Mouse (Mus musculus): ENCODE measurements around the gene Actr1b.
A peak's percentile ranks its signal among the peaks of the same experiment; 100 is the strongest.
"Not testable (repeated sequence)": the region's sequence is repeated elsewhere in the genome, so short reads cannot be mapped to it uniquely, and the experiment has no call there.

The Actr1b gene

DNA sequence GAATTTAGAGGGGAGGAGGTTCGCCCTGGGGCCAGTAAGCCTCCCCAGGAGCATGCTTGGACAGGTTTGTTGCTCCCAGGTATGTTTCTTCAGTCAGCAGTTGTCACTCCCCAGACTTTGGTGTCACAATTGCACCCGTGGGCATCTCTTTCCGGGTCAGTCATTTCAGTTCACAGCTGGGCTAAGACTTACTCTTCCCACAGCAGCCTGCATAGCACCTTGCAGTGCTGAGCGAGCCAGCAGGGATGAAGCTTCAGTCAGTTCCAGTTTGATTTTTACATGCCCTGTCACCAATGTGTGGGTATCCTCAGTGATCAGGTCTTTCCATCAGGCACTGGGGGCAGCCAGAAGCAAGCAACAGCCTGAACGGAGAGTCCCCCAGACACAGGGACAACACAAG is 17.2 kb downstream of the Actr1b start:
- no peak for DNase-seq (ENCODE audit: low spot score in 2 of 2)

DNA sequence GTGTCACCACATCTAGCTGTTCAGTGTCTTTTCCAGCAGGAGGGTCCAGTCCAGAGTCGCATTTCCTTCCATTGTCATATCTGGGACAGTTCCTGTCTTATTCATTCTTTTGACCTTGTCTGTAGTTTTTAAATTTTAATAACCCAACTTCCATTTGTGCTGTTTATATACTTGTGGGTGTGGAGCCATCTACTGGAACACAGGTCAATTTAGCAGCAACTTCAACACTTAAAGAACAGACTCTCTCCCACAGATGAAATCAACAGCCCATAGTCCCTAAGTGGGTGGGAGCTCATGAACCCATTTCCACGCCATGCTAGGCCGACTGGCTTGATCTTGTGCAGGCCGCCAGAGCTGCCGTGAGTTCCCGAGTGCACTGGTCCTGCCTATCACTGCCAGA is 17.8 kb downstream of the Actr1b start:
- DNase-seq (ENCODE audit: low spot score in 2 of 2), result no peak

- DNase-seq (ENCODE audit: low spot score in 2 of 2), result no peak
These were observed 19.4 kb downstream of the Actr1b start for GRCm38 (mm10) chr1:36694871-36695270.

DNA sequence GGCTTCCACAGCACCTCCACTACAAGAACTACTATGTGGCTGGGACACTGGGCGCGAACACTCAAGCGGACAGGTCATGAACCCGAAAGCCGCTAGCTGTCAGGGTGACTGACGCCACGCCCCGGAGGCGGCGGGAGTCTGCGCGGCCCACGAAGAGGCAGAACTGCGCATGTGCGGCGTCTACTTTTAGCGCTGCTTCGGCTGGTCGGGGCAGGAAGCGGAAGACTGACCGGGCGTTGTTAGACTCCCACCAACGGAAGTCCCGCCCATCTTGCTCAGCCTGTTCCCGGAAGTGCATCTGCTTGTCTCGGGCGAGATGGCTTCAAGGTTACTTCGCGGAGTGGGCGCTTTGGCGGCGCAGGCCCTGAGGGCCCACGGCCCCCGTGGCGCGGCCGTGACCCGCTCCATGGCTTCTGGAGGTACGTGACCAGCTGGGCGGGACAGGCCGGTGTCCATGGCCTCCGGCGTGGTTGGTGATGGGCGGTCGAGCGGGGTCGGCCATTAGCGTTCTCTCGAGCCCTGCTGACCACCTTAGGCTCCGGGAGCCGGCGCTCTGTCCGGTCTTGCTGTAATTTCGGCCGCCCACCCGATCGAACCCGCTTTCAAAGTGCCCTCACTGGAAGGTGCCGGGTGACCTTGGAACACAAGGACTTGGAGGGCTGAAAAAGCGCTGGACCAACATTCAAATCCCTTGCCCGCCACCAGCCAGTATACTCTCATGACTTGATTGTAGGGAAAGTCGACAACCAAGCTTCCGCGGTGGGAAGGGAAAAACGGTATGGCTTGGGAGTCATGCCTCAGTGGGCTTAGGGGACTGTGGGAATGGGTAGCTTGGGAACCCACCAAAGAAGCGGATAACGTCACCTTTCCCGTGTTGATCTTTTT is 22.7 kb downstream of the Actr1b start, which contains the start of gene Cox5b:
Gene Cox5b (plus strand): TSS at position 179 of the 885 bp plus-strand sequence.
- peak; percentile 96 to 98 for DNase-seq (ENCODE audit: low spot score in 2 of 2)

- no peak for DNase-seq (ENCODE audit: low spot score in 2 of 2)
These were observed 23.5 kb downstream of the Actr1b start for GRCm38 (mm10) chr1:36690671-36691235.

DNA sequence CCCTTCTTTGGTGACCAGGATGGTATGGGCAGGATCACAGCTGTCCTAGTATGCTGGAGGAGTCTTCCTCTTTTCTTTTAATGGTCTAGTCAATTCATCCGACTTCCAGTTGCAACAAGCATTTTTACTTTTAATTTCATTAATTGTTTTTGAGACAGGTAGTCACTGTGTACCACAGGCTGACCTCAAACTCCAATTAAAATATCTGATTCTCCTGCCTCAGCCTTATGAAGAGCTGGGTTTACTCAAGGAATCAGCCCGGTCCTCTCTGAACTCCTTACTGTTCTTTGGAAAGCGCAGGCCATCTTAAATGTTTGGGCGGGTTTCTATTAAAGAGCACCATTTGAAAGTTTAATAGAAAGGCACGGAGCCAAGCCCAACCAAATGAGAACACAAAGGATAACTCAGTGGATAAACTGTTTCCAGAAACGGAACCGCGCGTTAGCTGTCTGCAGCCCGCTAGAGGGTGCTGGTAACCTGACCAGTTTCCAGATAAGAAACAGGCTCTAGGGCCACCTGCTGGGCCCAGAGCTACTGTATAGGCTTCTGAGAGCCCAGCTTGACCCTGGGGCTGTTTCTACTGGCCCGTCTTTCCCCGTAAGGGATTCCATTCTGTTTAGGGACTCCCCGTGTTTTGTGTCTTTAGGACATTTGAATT is 30.3 kb downstream of the Actr1b start:
- peak; percentile 61 to 82 for DNase-seq (ENCODE audit: low spot score in 2 of 2)

DNA sequence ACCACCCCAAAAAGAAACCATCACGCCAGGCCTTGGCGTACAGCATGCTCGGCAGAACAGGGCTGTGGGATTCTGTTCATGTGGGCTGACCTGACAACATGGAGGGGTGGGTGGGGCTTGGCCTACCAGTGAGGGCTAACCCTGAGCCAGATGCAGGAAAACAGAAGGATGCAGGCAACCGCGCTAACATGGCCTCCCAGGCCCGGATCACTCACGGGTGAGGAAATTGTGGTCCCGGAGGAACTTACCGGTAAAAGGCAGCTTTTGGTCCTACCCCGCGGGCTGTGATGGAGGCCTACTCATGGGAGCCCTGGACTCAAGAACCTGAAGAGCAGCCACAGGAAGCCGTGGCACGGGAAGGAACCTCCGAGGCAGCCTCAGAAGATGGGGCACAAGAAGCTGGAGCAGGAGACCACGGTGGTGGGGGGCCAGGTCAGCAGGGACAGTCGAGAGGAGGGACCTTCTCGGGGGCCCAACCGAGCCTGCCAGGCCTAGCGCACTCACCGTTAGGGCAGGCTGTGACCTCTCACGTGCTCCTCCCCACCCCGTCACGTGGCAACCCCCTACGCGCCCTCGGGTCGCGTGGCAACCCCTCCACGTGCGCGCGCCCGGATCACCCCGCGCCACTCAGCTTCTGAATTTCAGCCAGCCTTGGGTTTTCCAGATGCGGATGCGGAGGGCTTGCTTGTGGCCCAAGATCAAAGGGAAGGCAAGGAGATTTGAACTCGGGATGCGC is 31.4 kb downstream of the Actr1b start, which contains the start of gene Fam178b:
Gene Fam178b (minus strand): TSS at position 564 of the 736 bp plus-strand sequence.
- DNase-seq (ENCODE audit: low spot score in 2 of 2), result no peak

DNA sequence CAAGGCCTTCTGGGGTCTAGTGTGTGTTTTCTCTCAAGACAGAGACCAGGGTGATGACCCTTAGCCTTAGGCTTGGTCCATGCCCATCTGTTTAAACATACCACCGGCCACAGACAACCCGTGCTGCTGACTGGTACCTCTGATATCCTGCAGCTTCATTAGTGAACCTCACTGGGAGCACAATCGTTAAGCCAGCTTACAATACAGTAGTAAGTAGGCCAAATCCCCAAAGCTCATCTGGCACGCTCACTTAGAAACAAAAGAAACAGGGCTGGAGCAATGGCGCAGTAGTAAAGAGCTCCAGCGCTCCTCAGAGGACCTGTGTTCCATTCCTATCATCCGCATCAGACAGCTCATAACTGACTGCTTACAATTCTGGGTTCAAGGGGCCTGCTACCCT is 33.3 kb downstream of the Actr1b start:
- DNase-seq (ENCODE audit: low spot score in 2 of 2), result no peak

DNA sequence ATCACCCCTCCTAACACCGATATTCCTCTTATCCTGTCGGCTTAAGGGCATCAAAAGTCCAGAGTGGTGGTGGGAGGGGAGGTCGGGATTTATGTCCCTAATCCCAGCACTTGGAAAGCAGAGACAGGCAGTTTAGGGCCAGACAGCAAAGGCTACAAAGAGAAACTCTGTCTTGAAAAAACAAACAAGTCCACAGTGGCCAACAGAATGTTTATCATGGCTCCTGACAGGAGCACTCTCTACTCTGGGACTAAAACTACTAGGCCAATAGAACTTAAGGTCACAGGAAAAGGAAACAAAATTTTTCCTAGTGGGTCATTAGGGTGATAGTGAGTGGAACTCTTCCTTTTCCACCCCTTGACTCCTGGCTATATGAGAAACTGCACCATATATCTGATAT is 39.3 kb downstream of the Actr1b start:
- DNase-seq (ENCODE audit: low spot score in 2 of 2), result no peak

DNA sequence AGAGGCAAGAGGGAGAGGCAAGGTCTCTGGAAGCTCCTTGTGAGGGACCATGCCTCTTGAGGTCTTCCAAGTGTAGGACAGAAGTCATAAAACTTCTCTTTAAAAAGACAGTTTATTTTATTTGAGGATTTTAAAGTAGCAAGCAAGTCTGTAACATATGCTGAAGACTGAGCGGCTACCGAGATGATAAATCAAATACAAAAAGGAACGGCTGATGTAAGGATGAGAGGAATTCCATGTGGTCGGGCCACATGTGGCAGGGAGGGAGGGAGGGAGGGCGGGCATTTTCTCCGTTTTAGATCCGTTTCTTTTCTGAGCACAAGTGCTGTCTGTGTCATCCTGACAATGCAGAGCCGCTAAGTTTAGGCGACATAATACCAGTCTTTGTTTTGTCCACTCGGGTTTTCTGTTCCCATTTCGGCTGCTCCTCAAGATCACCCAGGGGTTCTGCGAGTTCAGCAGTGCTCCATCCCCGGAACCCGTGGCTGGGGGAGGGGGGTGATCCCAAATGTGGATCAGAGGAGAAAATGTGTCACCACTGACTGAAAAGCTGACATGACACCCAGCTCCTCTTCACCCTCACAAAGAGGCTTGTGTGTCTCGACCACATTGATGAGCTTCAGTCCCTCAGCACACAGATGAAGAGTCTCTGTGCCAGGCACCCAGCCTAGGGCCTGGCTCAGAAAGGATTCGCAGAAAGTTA is 41.4 kb downstream of the Actr1b start:
- DNase-seq (ENCODE audit: low spot score in 2 of 2), result no peak

DNA sequence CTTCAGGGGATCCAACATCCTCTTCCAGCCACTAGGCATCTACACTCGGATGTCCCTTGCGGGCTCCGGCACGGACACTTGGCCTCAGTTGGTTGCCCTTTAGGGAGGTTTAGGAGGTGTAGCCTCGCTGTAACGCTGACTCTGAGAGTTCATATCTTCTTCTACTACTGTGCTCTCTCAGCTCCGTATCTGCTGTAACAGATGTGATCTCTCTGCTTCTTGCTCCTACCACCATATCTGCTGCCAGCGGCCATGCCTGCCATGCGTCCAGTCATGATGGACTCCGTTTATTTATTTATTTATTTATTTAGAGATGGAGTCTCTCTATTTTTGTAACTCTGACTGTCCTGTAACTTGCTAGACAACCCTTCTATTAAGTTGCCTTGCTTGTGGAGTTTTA is 43.0 kb downstream of the Actr1b start:
- DNase-seq (ENCODE audit: low spot score in 2 of 2), result no peak

- DNase-seq (ENCODE audit: low spot score in 2 of 2), result no peak
These were observed 44.0 kb downstream of the Actr1b start for GRCm38 (mm10) chr1:36670256-36670655.

DNA sequence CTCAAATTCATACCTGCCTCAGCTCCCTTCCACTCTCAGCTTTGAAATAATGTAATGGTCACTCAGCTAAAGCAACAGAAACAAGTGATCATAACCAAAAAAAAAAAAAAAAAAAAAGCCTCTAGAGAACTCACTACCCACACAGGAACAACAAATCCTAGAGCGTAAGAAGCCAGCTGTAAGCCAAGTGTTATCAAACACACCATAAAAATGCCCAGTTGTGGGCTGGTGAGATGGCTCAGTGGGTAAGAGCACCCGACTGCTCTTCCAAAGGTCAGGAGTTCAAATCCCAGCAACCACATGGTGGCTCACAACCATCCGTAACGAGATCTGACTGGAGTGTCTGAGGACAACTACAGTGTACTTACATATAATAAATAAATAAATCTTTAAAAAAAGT is 46.2 kb downstream of the Actr1b start:
- not testable (repeated sequence) for DNase-seq (ENCODE audit: low spot score in 2 of 2)

DNA sequence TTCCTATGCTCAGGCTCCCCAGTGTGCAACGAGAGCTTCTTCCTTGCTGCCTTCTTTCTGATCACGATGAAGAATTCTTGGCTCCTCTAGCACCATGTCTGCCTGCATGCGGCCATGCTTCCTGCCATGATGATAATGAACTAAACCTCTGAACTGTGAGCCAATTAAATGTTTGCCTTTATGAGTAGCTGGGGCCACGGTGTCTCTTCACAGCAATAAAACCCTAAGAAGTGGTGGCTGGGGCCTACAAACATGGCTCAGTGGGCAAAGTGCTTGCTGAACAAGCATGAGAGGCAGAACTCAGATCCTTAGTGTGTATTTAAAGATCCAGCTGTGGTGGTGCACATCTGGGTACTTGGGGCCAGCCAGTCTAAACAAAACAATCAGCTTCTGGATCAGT is 48.3 kb downstream of the Actr1b start:
- no peak for DNase-seq (ENCODE audit: low spot score in 2 of 2)

GRCm38 (mm10) chr1:36665165-36665723 is 49.0 kb downstream of the Actr1b start:
- no peak for DNase-seq (ENCODE audit: low spot score in 2 of 2)

DNA sequence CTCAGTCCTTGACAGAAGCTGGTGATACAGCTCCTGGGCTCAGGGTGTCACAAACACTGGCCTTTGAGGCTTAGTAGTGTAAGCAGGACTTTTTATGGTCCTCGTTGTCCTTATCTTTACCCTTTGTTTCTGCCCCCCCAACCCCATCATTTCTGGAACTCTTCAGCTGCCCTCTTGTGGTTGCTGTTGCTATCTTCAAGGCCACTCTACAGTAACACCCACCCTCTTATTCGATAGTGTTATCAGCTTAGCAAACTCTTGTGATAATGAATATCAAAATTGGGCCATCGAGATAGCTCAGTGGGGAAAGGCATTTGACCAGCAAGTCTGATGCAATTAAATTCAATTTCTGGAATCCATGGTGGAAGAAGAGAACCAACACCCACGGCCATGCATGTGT is 49.8 kb downstream of the Actr1b start:
- DNase-seq (ENCODE audit: low spot score in 2 of 2), result no peak

- no peak for DNase-seq (ENCODE audit: low spot score in 2 of 2)
These were observed 55.4 kb downstream of the Actr1b start for GRCm38 (mm10) chr1:36658621-36659399.

GRCm38 (mm10) chr1:36657658-36658415 is 56.4 kb downstream of the Actr1b start:
- DNase-seq (ENCODE audit: low spot score in 2 of 2), result no peak

DNA sequence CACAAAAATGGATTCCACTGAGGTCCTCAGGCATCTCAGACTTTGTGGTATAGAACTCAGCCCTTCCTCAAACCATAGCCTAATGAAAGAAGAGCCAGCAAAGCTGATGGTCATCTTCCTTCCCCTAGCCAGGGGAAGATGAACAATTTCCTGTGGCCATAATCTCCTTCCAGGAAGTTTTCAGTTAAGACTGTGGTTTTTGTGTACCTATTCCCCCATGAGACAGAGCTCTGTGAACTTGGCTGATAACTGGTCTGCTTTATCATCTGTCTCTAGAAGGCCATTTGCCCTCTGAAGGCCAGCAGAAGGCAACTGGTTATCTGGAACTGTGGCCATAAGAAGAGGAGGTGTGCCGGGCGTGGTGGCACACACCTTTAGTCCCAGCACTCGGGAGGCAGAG is 58.0 kb downstream of the Actr1b start:
- DNase-seq (ENCODE audit: low spot score in 2 of 2), result no peak
